Mouse (Mus musculus) kidney, postnatal 25 days (tissue): ENCODE results near the gene Golt1b.

Experiments used
- DNase-seq, 2 experiments: peaks; one replicate each; pipeline ENCODE4 v3.0.0; 2021; ENCODE audit warnings: mixed read lengths in 2 of 2

The Golt1b gene

DNA sequence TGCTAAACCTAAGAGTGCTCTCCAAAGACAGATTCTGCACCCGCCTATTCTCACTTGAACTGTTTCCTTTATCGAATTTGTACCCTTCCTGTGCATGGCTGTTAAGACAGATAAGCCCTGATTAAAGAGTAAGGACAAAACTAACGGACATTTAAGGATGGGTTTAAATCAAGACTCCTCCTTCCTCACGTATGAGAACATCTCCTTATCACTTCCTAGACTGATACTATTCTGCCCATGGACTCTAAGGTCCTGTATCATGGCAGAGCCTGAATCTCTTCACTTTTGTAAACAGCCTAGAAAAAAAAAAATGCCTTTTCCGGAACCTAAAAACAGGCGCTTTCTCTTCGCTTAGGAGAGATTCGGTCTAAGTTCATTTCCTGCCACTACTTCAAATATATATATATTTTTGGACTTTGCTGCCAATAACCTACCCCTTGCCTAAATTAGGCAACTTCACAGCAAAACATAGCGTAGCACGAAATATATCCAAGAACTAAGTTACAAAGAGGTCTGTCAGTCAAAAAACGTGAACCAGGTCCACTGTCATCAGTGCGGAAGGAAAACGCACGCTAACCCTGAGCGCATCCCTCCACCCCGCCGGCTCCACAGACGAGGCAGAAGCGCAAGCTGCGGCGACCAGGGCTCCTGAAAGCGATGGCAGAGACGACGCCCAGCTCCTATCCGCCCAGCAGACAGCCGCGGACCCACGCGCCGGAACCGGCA lies 573 bp upstream of the Golt1b start:
- no peak for DNase-seq

DNA sequence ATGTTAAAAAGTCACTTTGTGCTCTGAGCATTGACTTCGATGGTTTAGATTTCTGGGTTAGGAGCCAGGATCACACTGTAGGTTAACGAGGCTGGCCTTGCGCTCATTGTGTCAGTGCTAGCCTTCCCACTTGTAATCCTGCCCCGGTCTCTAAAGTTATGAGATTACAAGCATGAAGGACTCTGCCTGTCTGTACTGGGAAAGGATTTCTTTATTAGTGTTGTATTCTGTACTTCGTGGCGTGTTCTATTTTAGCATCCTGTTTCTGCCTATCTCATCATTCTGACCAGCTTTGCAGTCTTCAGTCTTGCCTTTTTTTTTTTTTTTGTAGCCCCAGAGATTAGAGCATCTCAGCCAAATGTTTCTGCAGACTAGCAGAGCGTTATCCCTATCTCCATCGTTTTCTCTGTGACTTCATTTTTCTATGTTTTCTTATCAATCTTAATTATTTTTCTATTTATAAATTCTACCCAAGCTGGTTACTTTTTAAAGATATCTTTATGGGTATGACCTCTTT lies 792 bp downstream of the Golt1b start:
- no peak for DNase-seq

DNA sequence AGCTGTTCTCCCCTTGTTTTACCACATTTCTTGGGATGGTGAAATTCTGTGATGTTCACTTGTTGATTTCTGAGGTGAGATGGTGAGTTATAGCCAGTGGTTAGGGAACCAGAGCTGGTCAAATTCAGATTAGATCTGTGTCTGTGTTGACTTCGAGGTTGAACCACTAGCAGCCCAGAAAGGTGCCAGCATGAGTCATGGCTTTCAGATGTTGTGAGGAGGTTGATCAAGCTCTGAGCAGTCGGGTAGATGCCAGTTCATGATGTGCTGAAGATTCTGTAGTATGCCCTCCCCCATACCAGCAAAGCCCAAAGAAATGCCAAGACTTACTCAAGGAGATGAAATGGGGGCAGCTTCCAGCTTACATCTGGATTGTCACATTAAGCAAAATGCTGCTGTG lies 2.1 kb downstream of the Golt1b start:
- no peak for DNase-seq

DNA sequence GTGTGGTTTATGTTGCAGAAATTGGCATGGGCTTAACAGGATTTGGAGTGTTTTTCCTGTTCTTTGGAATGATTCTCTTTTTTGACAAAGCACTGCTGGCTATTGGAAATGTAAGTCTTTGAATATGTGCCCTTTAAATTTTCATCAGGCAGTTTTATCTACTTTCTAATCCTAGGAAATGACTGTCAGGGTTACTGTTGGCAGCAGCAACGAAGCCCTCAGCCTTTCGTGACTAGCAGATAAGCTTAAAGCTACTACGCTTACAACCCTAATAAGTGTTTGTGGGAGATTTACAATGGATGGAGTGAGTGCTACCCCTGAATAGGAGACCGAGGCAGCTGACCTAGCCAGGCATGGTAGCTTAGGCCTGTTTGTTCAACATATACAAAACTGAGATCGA lies 5.3 kb downstream of the Golt1b start:
- DNase-seq = no peak

DNA sequence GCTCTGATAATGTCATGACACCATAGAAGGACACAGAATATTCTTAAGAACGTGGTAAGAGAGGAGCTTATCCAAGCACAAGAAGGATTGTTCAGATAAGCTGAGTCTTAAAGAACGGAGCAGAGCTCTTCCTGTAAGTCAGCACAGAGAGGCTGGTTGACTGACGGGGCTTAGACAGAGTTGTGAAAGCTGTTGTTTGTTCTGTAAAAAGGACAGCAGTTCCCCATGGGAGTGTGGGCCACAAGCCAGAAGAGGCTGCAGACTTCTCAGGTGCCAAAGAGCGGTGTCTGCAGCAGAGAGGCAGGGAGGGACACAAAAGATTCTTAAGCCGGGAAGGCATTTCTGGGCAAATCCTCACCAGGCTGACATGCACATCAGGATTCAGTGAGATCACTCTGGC lies 7.6 kb downstream of the Golt1b start:
- DNase-seq = no peak

DNA sequence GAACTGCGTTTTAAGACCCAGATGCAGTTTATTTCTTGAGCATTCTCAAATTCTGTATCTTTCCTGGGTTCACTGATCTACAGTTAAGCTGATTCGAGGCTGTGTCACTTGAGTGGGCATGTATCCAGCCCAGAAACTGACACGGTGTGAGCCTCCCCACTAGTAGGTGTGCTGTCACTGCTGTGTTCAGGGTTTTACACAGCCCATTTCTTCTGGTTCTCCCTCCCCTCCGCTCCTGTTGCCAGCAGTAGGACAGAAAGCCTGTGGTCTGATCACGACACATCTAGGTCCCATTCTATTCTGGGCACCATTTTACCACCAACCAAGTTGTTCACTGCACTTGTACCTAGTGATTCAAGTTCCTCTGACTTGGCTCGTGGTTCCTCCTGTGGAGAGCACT lies 8.7 kb downstream of the Golt1b start:
- no peak for DNase-seq

DNA sequence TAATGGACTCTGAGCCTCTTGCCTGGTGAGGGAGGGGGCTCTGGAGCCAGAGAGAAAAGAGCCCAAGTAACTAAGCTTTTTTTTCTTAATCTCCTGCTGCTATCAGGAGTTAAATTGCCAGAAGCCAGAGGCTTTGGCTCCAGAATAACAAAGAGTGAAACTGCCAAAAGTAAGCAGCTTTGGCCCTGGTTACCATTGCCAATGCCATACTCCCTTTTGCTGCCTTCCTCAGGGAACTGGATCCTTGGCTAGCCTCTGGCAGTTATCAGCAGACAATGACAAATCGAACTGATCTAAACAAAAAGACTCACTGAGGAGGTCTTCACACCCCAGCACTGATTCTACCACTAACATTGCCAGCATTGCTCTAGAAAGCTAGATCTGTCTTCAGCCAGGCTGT lies 24.1 kb downstream of the Golt1b start:
- no peak for DNase-seq

DNA sequence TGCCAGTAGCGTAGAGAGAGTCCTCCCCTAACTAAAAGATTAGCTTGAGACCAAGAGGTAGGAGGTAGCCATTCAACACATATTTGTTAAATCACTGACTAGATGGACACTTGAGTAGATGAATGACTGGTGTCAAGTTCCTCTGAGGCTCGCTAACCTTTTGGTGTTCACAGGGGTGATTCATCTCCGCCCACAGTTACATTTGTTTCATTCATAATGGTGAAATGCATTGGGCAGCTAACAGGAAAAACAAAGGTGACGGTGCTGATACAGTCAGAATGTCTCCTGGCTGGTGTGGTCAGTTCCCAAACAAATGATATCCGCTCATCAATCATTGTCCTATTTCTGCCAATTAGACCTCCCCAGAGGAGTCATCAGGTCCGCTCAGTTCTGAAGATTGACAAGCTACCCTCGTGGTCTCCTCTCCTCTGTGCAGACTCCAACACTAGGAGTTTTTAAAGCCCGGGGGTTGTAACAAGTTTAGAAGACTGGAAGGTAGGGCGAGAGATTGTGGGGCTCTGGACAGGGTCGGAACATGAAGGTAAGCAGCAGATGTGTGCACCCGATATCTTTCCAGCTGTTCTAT lies 26.0 kb downstream of the Golt1b start, which contains the start of gene Spx:
Gene Spx, plus strand, starts transcription at position 536 of the 586 bp plus-strand sequence.
- no peak for DNase-seq

DNA sequence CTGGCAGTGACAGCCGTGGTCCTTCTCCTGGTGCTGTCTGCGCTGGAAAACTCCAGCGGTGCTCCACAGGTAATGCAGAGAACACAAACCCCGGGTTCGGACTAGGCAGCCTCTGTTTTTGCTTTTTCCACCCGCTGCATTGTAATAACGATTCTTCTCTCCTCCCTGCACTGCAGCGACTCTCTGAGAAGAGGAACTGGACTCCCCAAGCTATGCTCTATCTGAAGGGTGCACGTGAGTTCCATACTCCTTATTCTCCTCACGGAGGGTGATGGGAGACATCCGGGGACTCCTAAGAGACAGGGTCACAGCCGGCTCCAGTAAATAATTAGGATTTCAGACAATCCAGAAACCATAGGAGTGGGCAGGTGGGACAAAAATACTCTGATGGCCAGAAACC lies 26.8 kb downstream of the Golt1b start:
- DNase-seq = no peak

DNA sequence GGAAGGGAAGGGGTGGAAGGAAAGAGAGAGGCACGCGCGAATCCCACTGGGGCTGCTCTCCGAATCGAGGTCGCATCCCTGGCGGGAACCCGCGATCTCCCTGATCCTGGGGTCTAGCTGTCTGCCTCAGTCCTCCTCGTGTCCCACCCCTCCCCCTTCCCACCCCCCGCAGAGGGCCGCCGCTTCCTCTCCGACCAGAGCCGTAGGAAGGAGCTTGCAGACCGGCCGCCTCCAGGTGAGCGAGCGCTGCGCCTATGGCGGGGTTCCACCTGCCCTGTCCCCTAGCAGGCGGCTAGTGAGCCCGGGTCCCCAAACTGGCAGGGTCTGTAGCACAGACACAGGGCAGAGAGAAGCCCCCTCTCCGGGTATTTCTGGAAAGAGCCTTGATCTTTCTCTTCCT lies 27.6 kb downstream of the Golt1b start:
- DNase-seq = no peak

DNA sequence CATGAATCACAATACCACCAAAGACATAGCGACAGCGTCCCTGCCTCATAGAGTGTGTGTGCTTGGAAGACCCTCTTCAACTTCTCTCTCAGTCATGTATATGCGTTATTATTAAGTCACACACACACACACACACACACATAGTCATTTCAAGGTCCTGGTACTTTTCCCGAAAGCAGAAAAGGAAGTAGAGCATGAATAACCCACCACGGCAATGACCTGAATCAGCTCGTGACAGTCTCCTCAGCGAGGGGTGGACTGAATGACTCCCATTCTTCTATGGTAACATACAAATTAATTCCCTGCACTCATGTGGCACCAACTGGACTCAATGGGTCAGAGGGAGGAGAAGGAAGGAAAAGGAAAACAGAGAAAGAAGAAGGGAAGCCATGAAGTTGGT lies 38.0 kb downstream of the Golt1b start:
- DNase-seq = no peak

DNA sequence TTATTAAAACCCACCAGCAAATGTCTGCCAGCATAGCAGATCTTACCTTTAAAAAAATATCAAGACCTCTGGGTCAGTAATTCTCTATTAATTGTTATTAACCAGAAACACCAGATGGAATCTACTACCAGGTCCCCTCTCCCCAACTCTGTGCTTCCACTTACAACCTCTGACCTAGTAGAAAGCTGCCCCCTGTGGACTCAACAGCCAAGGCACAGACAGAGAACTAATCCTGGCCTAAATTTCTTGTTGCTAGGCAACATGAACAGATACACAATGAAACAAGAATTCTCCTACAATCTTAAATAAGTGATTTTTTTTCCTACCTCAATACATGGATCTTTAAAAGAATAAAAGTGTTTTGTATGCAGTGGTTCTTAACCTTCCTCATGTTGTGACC lies 42.1 kb downstream of the Golt1b start:
- DNase-seq = no peak

DNA sequence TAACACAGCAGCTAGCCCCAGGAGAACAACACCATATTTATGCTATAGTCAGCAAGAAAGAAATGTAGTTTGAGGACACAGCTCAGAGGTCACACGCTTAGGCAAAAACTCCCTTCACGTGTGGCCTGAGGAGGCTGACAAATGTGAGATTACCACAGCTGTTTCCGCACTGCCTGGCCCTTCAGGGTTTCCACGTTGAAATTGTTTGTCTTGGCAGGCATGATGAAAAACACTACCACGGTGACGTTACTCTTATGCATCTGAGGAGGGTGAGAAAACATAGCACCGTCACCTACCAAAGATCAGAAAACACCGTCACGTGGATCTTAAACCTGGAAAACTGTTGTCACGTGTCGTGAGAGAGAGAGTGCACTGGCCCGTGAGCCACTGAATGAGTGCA lies 64.4 kb downstream of the Golt1b start:
- DNase-seq = no peak

DNA sequence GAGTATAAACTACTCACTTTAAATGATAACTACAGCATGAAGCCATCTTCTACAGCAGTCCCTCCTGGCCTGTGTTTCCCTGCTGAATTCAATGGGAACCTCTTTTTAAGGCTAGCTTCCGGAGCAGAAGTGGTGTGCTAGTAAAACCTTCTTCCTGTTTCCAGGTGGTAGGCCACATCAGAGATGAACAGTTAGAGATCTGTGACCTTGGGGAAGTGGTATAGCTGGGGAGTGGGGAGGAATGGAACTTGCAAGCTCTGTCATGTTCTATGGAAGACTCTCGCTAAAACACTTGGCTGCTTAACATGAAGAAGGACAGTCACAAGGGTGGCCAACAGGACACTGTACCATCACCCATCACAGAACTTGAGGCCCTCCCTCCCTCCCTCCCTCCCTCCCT lies 66.3 kb downstream of the Golt1b start:
- DNase-seq = no peak
